Mouse (Mus musculus) limb, embryonic 15.5 days (tissue): Measurements from ENCODE around the gene Ambra1. TPM values are rescaled to one million over a fixed set of nuclear protein-coding genes. Genes with fewer than 3 reads are reported as not detected.

Source experiments
- ATAC-seq: fragments of 200-750 bp; cut with Nextera tagmentation; 2 replicates; pipeline ENCODE4 v1.8.0; 2017; ENCODE audit warnings: low read depth, moderate TSS enrichment; ENCODE audit not compliant: insufficient number of reproducible peaks, low FRiP score, low TSS enrichment
- H3K27ac ChIP-seq: fragments of 300-500 bp; sonication (generic); 2 replicates; pipeline ENCODE4 v1.5.1; 2015; ENCODE audit warnings: moderate library complexity, mild to moderate bottlenecking, inconsistent platforms
- H3K27me3 ChIP-seq: fragments of 300-500 bp; sonication (generic); 2 replicates; pipeline ENCODE4 v1.6.1; 2015; ENCODE audit warnings: inconsistent platforms
- H3K36me3 ChIP-seq: fragments of 300-500 bp; sonication (generic); 2 replicates; pipeline ENCODE4 v1.6.1; 2015; ENCODE audit warnings: inconsistent platforms
- H3K4me1 ChIP-seq: fragments of 300-500 bp; sonication (generic); 2 replicates; pipeline ENCODE4 v1.6.1; 2015; ENCODE audit warnings: inconsistent platforms
- H3K4me2 ChIP-seq: fragments of 300-500 bp; sonication (generic); 2 replicates; pipeline ENCODE4 v1.6.1; 2015; ENCODE audit warnings: mild to moderate bottlenecking, inconsistent platforms
- H3K4me3 ChIP-seq: fragments of 300-500 bp; sonication (generic); 2 replicates; pipeline ENCODE4 v1.5.1; 2015; ENCODE audit warnings: mild to moderate bottlenecking, inconsistent platforms
- H3K9ac ChIP-seq: fragments of 300-500 bp; sonication (generic); 2 replicates; pipeline ENCODE4 v1.6.1; 2015; ENCODE audit warnings: inconsistent platforms
- H3K9me3 ChIP-seq: fragments of 300-500 bp; sonication (generic); 2 replicates; pipeline ENCODE4 v1.6.1; 2016; ENCODE audit warnings: inconsistent platforms
- WGBS: fragments of 180-500 bp; shearing (Covaris S2); methylation state at CpG from one replicate; pipeline ENCODE4 v1.1.7; 2015; 5-methylcytosine and 5-hydroxymethylcytosine counted together
- polyA plus RNA-seq: library from polyadenylated mRNA; unstranded; fragments of >200 nt; fragmentation: Nextera tagmentation; extraction: Ambion mirVana; gene quantifications from 2 replicates; pipeline ENCODE4 v1.2.1, GENCODE M21; 2015

Ambra1 gene
- polyA plus RNA-seq, 1 experiment from 2014 or later, result 17.1 TPM

- H3K4me2 ChIP-seq, result no peak overlapping the region
- H3K27me3 ChIP-seq, result no peaks in the 10 kb centered on the region
- H3K4me1 ChIP-seq, result no peaks in the 10 kb centered on the region
- ATAC-seq, result no peak
- 79% methylated on average over 2 of the region's 2 CpGs for WGBS
- H3K36me3 ChIP-seq, result peaks cover 11% of the 10 kb centered on the region; the same call in 1 of the 2 replicates
- no peak overlapping the region for H3K4me3 ChIP-seq
- H3K9me3 ChIP-seq, result no peaks in the 10 kb centered on the region
- no peak overlapping the region for H3K27ac ChIP-seq
- no peak overlapping the region for H3K9ac ChIP-seq
Measured at GRCm38 (mm10) chr2:91876806-91877140, 146.8 kb downstream of the Ambra1 start.

- no peak overlapping the region for H3K27ac ChIP-seq
- H3K4me1 ChIP-seq, result no peaks in the 10 kb centered on the region
- peaks cover 11% of the 10 kb centered on the region; the same call in 1 of the 2 replicates for H3K36me3 ChIP-seq
- WGBS, result 82% methylated on average over 7 of the region's 7 CpGs
- H3K9ac ChIP-seq, result no peak overlapping the region
- no peak overlapping the region for H3K4me3 ChIP-seq
- no peaks in the 10 kb centered on the region for H3K27me3 ChIP-seq
- ATAC-seq, result no peak
- H3K4me2 ChIP-seq, result no peak overlapping the region
- H3K9me3 ChIP-seq, result no peaks in the 10 kb centered on the region
Measured at GRCm38 (mm10) chr2:91878387-91879180, 148.7 kb downstream of the Ambra1 start.

GRCm38 (mm10) chr2:91883961-91884360 is 154.0 kb downstream of the Ambra1 start:
- ATAC-seq, result no peak
- Histone ChIP-seq H3K4me2 (no peak overlapping the region), H3K27me3 (no peaks in the 10 kb centered on the region), H3K27ac (no peak overlapping the region), H3K36me3 (peaks cover 24% of the 10 kb centered on the region), H3K4me1 (no peaks in the 10 kb centered on the region), H3K4me3 (no peak overlapping the region), H3K9me3 (no peaks in the 10 kb centered on the region), H3K9ac (no peak overlapping the region)
- WGBS, result 88% methylated on average over 4 of the region's 4 CpGs

GRCm38 (mm10) chr2:91884616-91885015 is 154.7 kb downstream of the Ambra1 start:
- Histone ChIP-seq H3K27ac (no peak overlapping the region), H3K27me3 (no peaks in the 10 kb centered on the region), H3K4me1 (no peaks in the 10 kb centered on the region), H3K9ac (no peak overlapping the region), H3K36me3 (peaks cover 27% of the 10 kb centered on the region), H3K4me3 (no peak overlapping the region), H3K9me3 (no peaks in the 10 kb centered on the region), H3K4me2 (no peak overlapping the region)
- 86% methylated on average over 4 of the region's 4 CpGs for WGBS
- ATAC-seq, result no peak

DNA sequence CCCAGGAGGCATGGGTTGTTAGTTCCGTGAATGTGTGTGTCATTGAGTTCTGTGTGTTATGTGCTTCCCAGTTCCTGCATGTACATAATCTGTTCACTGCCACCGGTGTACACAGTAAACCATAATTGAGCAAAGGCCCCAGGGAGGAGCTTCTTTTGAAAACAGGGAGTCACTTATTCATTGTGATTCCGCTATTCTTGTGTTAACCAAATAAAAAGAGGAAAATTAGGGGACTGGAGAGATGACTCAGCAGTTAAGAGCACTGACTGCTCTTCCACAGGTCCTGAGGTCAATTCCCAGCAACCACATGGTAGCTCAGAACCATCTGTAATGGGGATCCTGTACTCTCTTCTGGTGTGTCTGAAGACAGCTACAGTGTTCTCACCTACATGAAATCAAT is 164.8 kb downstream of the Ambra1 start:
- Histone ChIP-seq H3K4me2 (no peak overlapping the region), H3K27me3 (no peaks in the 10 kb centered on the region), H3K9me3 (no peaks in the 10 kb centered on the region), H3K4me1 (no peaks in the 10 kb centered on the region), H3K27ac (no peak overlapping the region), H3K36me3 (peaks cover 15% of the 10 kb centered on the region; the same call in 1 of the 2 replicates), H3K4me3 (no peak overlapping the region), H3K9ac (no peak overlapping the region)
- WGBS, result 89% methylated on average over 3 of the region's 3 CpGs
- no peak for ATAC-seq

- H3K4me2 ChIP-seq, result no peak overlapping the region
- WGBS, result 95% methylated on average over 3 of the region's 3 CpGs
Measured at GRCm38 (mm10) chr2:91895401-91895800, 165.5 kb downstream of the Ambra1 start.

GRCm38 (mm10) chr2:91897968-91898367 is 168.0 kb downstream of the Ambra1 start:
- no peak overlapping the region for H3K4me2 ChIP-seq
- no peak overlapping the region for H3K9ac ChIP-seq
- no peak overlapping the region for H3K27ac ChIP-seq
- no peak for ATAC-seq
- H3K9me3 ChIP-seq, result no peaks in the 10 kb centered on the region
- no peaks in the 10 kb centered on the region for H3K4me1 ChIP-seq
- no peaks in the 10 kb centered on the region for H3K27me3 ChIP-seq
- peaks cover 27% of the 10 kb centered on the region for H3K36me3 ChIP-seq
- H3K4me3 ChIP-seq, result no peak overlapping the region

More at GRCm38 (mm10) chr2:91895401-91895800, 165.5 kb downstream of the Ambra1 start:
- H3K9me3 ChIP-seq, result no peaks in the 10 kb centered on the region
- H3K4me3 ChIP-seq, result no peak overlapping the region
- H3K4me1 ChIP-seq, result no peaks in the 10 kb centered on the region
- H3K27ac ChIP-seq, result no peak overlapping the region
- H3K9ac ChIP-seq, result no peak overlapping the region
- no peaks in the 10 kb centered on the region for H3K27me3 ChIP-seq
- H3K36me3 ChIP-seq, result peaks cover 18% of the 10 kb centered on the region
- ATAC-seq, result no peak

GRCm38 (mm10) chr2:91899141-91899540 is 169.2 kb downstream of the Ambra1 start:
- no peak overlapping the region for H3K4me2 ChIP-seq
- H3K36me3 ChIP-seq, result peaks cover 24% of the 10 kb centered on the region
- WGBS, result 86% methylated on average over 3 of the region's 3 CpGs
- no peaks in the 10 kb centered on the region for H3K27me3 ChIP-seq
- no peaks in the 10 kb centered on the region for H3K4me1 ChIP-seq
- no peak overlapping the region for H3K9ac ChIP-seq
- H3K27ac ChIP-seq, result no peak overlapping the region
- no peaks in the 10 kb centered on the region for H3K9me3 ChIP-seq
- no peak overlapping the region for H3K4me3 ChIP-seq
- ATAC-seq, result no peak

- Histone ChIP-seq H3K27ac (no peak overlapping the region), H3K27me3 (no peaks in the 10 kb centered on the region), H3K9me3 (no peaks in the 10 kb centered on the region), H3K4me1 (no peaks in the 10 kb centered on the region), H3K4me3 (no peak overlapping the region), H3K36me3 (peaks cover 29% of the 10 kb centered on the region), H3K4me2 (no peak overlapping the region), H3K9ac (no peak overlapping the region)
- WGBS, result 91% methylated on average over 8 of the region's 8 CpGs
- ATAC-seq, result no peak
Measured at GRCm38 (mm10) chr2:91900431-91900830, 170.5 kb downstream of the Ambra1 start.

DNA sequence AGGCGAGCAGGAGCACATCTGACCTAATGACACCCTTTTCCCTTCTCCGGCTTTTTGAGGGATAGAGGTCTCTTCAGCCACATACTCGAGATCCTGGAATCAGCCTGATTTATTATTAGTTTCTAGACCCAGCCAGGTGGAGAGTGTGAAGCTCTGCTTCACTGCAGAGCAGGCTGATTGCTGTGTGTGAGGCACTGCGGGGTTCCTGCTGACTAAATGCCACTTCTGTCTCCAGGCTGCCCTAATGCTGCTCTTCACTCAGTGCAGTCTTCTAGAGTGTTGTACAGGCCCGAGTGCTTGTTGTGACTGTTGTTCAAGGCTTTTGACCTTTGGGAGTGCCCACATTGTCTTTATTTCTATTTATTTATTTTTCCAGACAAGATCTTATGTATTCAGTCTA is 172.4 kb downstream of the Ambra1 start:
- Histone ChIP-seq H3K36me3 (peaks cover 30% of the 10 kb centered on the region), H3K27ac (no peak overlapping the region), H3K4me1 (no peaks in the 10 kb centered on the region), H3K27me3 (no peaks in the 10 kb centered on the region), H3K9ac (no peak overlapping the region), H3K4me2 (no peak overlapping the region), H3K4me3 (no peak overlapping the region), H3K9me3 (no peaks in the 10 kb centered on the region)
- WGBS, result 69% methylated on average over 5 of the region's 5 CpGs
- no peak for ATAC-seq

- Histone ChIP-seq H3K4me2 (no peak overlapping the region), H3K27ac (no peak overlapping the region), H3K36me3 (peaks cover 30% of the 10 kb centered on the region), H3K9me3 (no peaks in the 10 kb centered on the region), H3K4me1 (no peaks in the 10 kb centered on the region), H3K4me3 (no peak overlapping the region), H3K9ac (no peak overlapping the region), H3K27me3 (no peaks in the 10 kb centered on the region)
- ATAC-seq, result no peak
- WGBS, result 88% methylated on average over 3 of the region's 3 CpGs
Measured at GRCm38 (mm10) chr2:91903171-91903925, 173.4 kb downstream of the Ambra1 start.

GRCm38 (mm10) chr2:91904618-91905307 is 174.8 kb downstream of the Ambra1 start:
- H3K9me3 ChIP-seq, result no peaks in the 10 kb centered on the region
- peaks cover 33% of the 10 kb centered on the region for H3K36me3 ChIP-seq

More at GRCm38 (mm10) chr2:91904618-91905307, 174.8 kb downstream of the Ambra1 start:
- Histone ChIP-seq H3K27ac (peak overlapping the region; percentile 61), H3K4me2 (no peak overlapping the region), H3K9ac (no peak overlapping the region), H3K27me3 (no peaks in the 10 kb centered on the region), H3K4me3 (no peak overlapping the region), H3K4me1 (no peaks in the 10 kb centered on the region)
- no peak for ATAC-seq
- 63% methylated on average over 5 of the region's 5 CpGs for WGBS
